Mouse (Mus musculus) forelimb bud, embryonic 11.5 days (tissue): ENCODE results near the gene Abtb1.

ENCODE experiments used
- DNase-seq: peaks from one replicate; pipeline ENCODE4 v3.0.0-alpha.2; 2012; ENCODE audit warnings: low read depth, low spot score

Abtb1 gene

DNA sequence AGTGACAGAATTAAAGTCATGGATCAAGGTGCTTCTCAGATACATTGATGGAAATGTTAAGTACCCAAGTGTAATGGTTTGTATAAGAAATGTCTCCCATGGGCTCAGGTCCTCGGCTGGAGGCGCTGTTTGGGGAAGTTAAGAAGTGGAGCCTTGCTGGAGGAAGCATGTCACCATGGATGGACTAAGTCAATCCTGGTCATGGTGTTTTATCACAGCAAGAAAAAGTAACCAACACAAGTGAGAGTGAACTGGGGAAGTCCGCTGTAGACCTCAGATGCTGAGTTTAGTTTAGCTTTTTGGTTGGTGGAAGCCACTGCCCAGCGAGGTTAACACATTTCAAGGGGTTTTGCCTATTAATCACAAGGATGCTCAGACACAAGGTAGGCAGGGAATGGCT lies 12.2 kb downstream of the Abtb1 start:
- DNase-seq: no peak

- no peak for DNase-seq
Measured at GRCm38 (mm10) chr6:88828206-88829009, 13.4 kb downstream of the Abtb1 start.

DNA sequence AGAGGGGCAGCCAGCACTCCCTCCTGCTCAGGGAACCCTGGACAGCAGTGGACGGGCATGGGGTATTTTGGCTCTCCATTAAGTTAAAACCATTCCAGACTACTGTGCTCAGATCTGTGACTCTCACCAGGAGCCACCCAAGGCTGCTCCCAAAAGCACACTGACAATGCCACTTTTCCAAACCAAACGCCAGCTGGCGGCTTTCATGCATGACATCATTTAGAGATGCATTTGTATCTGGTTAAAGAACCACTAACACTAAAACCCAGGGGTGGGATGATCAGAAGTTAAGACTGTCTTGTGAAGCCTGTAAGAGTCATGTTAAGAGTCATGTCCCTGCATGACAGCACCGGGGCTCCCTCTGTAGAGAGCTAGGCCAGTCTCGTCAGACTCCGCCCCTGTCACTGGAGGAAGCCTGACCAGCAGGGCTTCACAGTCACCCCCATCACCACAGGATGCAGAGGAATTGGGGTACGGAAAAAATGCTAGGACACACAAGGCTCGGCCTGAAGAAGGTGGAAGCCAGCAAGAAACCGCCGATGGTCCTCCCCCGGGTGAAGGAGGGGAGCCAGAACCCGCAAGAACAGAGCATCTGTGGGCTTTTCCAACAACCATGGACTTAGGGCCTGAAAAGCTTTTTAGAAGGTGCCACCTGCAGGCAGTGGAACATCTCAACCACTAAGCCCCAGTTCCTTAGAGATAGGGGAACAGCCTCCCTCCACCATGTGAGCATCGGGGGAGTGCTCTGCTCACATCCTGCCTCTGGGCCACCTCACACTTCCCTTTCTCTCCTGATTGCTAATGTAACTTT lies 14.2 kb downstream of the Abtb1 start:
- no peak for DNase-seq

DNA sequence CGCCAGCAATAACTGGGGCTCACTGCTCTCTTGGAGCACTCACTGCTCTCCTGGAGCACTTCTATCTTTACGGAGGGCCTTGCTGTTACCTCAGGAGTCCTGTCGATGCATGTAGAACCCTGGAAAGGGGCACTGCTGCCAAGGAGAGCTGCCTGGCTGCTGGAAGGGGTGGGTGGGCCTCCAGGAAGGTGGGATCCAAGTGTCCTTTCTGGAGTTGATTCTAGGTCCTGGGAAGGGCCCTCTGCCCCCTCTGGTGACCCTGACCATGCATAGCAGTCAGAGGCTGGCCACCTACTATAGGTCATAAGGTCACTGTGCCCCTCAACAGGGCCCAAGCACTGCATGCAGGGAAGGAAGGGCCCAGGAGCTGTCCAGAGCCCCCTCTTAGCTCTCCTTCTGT lies 14.8 kb downstream of the Abtb1 start:
- no peak for DNase-seq

- DNase-seq: no peak
Measured at GRCm38 (mm10) chr6:88826545-88826944, 15.2 kb downstream of the Abtb1 start.

DNA sequence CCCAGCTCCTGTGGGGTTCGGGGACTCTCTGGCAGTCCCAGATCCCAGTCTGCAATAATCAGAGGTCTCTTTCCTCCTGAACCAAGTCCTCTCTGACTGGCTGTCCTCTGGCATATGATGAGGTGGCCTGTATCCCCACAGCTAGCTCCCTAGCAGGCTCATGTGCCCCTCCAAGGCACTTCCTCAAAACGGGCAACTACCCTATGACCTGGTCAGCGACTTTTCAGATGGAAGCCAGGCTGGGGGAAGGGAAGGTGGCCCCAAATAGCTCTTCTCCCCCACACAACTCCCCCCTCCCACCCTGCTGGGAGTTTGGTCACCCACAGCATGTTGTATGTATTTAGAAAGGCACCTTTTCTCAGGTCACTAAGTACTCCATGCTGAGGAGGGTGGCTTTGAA lies 15.7 kb downstream of the Abtb1 start:
- DNase-seq: no peak

- no peak for DNase-seq
Measured at GRCm38 (mm10) chr6:88824183-88824582, 17.6 kb downstream of the Abtb1 start.

- no peak for DNase-seq
Measured at GRCm38 (mm10) chr6:88821901-88822300, 19.9 kb downstream of the Abtb1 start.

DNA sequence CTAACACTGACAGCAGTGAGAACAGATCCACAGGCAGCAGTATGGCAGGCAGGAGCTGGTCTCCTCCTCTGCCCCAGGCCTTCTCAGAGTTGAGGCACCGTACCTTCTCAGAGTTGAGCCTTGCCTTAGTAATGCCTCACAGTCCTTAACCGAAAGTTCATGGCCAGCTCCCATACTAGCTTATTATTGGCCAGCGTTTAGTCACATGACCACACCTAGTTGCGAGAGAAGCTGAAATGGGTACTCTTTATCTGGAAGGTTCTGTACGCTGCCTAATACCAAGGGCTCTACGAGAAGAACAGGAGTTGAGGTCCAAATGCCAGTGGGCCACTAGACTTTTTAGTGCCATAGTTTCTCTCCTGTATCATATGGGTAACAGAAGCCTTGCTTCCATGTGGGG lies 20.5 kb downstream of the Abtb1 start:
- no peak for DNase-seq

GRCm38 (mm10) chr6:88820853-88821252 lies 20.9 kb downstream of the Abtb1 start:
- DNase-seq: no peak

DNA sequence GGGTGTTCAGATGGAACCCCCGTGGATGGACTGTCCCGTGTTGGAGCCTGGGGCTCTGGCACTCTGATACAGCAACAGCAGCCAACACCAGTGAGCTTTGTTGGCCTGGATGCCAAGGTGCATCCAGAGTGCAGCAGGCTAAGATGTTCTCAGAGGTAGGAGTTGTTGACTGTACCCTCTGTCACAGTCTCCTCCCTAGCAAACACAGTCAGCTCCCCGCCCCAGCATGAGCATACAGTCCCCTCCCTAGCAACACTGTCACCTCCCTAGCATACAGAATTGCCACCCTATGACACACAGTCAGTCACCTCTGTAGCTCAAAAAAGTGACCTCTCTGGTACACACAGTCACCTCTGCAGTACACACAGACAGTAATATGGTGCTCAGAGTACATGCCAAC lies 24.9 kb downstream of the Abtb1 start:
- DNase-seq: no peak

GRCm38 (mm10) chr6:88815489-88815888 lies 26.3 kb downstream of the Abtb1 start:
- no peak for DNase-seq

DNA sequence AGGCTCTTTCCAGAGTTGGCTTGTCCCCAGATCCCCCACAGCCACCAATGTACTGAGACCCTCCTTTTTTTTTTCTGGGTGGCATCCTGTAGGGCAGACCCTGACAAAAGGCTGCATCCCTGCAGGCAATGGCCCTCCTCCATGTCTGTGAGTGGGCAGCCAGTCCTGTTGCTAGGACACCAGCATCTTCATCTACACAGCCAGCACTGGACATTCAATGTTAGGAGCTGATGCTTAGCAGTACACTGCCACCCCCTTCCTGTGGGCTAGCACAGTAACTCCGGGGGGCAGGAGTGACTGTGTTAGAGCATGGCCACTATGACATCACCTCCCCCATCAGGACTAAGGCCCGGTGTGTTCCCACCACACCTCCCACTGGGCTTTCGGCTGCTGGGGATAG lies 26.7 kb downstream of the Abtb1 start:
- no peak for DNase-seq

- no peak for DNase-seq
Measured at GRCm38 (mm10) chr6:88813832-88814231, 28.0 kb downstream of the Abtb1 start.

DNA sequence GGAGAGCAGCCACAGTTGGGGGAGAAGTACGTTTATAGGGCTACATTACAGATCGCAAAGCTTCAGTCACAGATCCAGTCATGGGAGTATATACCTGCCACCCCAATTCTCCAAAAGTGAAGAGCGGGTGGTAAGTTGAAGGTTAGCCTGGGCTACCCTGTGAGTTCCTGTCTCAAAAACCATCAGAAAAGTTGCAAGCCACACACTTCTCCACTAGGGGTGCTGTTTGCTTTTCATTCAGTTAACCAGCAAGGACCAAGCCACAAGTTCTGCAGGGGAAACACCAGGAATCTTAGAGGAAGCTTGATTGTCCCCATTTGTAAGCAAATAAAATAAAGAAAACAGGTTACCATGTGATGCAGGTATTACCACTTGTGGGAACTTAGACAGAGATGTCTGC lies 28.9 kb downstream of the Abtb1 start:
- peak; percentile 64 for DNase-seq

DNA sequence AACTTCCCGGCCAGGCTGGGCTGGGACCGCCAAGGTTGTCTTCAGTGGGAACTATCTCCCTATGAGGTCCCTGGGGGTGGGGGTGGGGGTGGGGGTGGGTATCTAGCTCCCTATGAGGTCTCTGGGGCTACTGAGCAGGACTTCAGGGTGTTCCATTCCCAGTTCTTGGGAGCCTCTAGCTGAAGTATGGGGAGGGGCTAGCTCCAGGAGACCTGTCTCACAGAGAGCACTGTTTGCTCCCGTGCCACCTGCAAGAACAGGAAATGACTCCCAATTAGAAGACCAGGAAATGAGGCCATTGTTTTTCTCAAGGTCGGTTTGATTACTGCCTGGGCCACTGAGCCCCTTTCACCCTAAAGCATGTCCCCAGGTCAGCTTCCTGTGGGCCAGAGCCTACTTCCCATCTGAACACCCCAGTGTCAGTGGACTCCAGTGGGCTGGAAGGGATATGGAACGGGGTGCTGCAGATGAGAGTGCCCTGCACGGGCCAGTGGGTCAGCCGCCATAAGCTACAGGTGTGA lies 29.8 kb downstream of the Abtb1 start:
- DNase-seq: no peak

DNA sequence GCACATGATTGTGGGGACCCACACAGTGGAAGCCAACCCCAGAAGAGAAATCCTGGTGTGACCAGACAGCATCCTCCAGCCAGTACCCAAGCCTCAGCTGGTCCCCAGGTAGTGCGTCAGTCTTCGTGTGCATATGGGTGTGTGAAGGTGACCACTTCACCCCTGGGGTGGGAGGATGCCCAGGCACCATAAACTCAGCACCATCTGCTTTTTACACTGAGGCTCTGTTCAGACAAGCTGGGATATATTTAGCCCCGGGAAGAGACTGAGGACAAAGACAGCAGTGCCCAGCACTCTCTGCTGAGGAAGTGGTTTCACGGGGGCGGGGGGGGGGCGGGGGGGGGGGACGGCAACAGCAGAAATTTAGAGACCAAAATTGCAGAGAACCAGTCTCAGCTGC lies 30.4 kb downstream of the Abtb1 start:
- no peak for DNase-seq

DNA sequence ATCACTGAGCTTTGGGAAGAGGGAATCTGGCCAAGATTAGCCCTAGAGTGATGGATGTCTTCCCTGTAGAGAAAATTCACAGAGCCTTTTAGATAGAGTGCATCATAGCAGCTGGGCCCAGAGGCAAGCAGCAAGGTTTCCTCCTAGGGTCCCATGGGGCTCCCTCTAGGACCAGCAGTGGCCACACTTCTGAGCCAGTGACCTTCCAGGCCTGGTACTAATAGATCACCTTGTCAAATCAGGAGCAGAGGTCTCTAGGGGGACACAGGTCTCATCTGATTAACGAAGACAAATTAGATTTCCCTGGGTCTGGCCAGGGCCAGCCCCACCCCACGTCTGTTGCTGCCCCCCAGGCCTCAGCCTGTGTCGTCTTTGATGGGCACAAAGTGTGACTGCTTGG lies 31.5 kb downstream of the Abtb1 start:
- no peak for DNase-seq

DNA sequence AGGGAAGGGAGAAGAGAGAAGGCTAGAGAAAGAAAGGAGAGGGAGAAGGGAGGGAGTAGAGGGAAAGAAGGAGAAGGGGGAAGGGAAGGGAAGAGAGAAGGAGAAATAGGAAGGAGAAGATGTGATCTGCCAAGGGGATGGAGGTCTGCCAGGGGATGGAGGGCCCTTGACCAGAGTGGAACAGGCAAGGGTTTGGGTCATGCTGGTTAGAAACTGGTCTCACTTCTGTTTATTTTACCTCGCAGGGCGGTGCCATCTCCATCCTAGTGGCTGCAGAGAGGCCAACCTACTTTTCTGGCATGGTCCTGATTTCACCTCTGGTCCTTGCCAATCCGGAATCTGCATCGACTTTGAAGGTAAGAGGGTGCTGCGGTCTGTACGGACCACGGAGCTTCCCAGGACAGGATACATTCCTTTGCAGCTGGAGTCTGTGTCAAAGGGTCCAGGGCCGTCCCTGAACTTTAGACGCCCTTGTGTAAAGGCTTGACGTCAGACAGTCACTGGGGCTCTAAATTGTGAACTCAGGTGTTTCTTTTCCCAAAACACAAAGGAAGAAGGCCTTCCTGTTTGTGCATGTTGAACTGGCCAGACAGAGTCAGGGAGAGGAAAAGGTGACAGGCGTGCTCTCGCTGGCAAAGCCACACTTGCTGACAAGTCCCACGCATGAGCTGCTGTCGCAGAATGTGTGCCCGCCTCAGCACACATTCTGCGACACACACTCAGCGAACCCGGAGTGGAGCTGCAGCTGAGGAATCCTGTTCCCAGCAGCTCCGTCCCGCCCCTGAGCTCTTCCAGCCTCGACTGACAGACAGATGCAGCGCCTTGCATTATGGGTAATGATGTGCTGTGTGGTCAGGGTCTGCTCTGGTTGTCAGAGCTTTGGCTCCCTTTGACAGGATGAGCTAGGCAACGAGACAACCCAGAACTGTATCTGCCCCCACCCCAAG lies 32.4 kb downstream of the Abtb1 start:
- DNase-seq: no peak

DNA sequence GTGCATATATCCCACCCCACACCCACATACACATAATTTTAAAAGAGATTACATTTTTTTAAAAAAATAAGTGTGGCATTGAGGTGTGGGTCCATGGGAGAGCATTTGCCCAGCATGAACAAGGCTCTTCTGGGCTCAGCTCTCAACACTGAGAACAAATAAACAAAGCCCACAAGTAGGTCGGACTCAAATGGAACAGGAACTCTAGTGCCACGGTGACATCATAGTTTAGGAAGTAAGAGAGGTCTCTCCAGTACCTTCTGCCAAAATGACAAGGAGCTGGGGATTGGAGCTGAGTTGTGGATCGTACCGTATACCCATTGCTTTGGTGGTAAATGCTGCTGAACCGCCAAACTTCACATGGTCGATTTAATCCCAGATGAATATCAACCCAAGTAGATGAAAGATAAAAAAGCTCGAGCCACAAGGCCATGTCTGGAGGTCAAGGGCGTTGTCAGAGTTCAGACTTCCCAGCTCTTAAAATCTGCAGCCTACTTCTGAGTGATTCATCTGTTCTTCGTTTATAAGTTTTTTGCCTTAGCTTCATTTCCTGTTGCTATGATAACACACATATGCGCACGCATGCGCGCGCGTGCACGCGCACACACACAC lies 36.7 kb downstream of the Abtb1 start:
- DNase-seq: no peak

GRCm38 (mm10) chr6:88803957-88804695 lies 37.7 kb downstream of the Abtb1 start:
- no peak for DNase-seq
